Mouse (Mus musculus): ENCODE measurements around the gene Aff3. TPM values are rescaled to one million over a fixed set of nuclear protein-coding genes. Genes with fewer than 3 reads are reported as not detected.

The Aff3 gene
- total RNA-seq, 1 experiment: 1.7 TPM

DNA sequence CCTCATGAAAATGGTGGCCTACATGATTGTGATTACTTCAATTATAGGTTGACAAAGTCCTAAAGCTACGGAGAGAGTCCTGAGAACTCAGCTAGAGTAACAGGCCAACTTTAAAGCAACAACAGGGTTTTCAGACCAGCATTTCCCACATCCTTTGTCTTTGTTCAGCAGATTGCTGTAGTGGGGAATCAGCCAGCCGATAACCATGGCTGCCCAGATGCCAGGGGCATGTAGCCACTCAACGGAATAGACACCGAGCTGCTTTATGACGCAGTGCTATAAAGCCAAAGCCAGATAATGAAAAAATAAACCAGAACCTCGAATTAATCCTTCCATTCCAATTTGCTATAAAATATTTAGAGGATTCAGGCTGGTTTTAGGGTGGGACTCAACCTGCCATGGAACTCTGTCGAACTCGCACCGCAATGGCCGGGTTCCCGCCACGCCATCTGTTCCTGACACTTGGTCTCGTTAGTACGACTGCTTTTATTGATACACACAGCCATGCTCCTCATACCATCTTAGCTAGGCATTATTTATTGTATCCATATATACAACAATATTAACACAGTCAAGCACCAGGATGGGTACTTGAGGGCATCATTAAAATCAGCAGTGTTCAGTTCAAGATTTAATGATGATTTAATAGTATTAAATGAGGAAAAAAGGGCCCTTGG is 297.2 kb downstream of the Aff3 start:
- Histone ChIP-seq H3K4me3 (ENCODE audit: insufficient read depth in 1 of 2, low read depth in 1 of 2, low read length in 2 of 2, poor library complexity in 1 of 2, severe bottlenecking in 1 of 2) (no peak overlapping the region), H3K27ac (ENCODE audit: insufficient read depth, low read depth, low read length, poor library complexity, severe bottlenecking) (no peak overlapping the region), H3K9ac (ENCODE audit: insufficient read depth, low read depth, low read length, poor library complexity, severe bottlenecking) (no peak overlapping the region), H3K4me1 (ENCODE audit: control insufficient read depth in 2 of 2, insufficient read depth in 2 of 2, low read length in 2 of 2, poor library complexity in 1 of 2) (no peaks in the 10 kb centered on the region), H3K36me3 (ENCODE audit: control insufficient read depth, insufficient read depth, low read length, poor library complexity, severe bottlenecking) (no peaks in the 10 kb centered on the region), H3K9me3 (ENCODE audit: control insufficient read depth, insufficient read depth, low read depth, low read length) (no peaks in the 10 kb centered on the region)
- in situ Hi-C loops (cut with MboI; ENCODE audit: low sequenced_read_pairs in 2 of 2, unreplicated experiment in 2 of 2): no loop called here
- DNase-seq (ENCODE audit: low read depth, low spot score): no peak
- no peak for TF ChIP-seq ZC3H11A (IDR thresholded peaks at IDR 0.05; ENCODE audit: borderline replicate concordance, low read depth, low read length)
- no peak for TF ChIP-seq ZNF384 (IDR thresholded peaks at IDR 0.05; ENCODE audit: low read depth, low read length)
- no peak for TF ChIP-seq MAFK (IDR thresholded peaks at IDR 0.05; ENCODE audit: insufficient read depth, low read depth, low read length)
- no peak for TF ChIP-seq HCFC1 (IDR thresholded peaks at IDR 0.05; ENCODE audit: borderline replicate concordance, insufficient read depth, low read length)

DNA sequence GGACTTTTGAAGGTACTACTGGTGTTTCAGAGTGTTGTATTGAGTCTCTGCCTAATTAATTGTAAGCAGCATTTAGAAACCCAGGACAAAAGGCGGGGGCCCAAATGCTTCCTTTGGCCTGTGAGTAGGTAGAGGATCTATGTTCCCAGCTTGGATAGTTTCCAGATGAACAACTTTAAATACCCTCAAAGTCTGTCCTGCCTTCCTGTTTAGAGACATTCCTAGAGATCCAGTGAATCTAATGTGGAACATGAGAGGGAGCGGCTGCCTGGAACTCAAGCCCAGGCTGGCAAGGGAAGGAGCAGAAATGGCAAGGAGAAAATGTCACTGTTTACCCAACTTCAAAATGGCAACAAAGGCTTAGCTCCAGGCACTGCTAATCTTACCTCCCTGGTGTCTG is 300.9 kb downstream of the Aff3 start:
- no peak overlapping the region for H3K4me3 ChIP-seq (ENCODE audit: insufficient read depth in 1 of 2, low read depth in 1 of 2, low read length in 2 of 2, poor library complexity in 1 of 2, severe bottlenecking in 1 of 2)
- no peaks in the 10 kb centered on the region for H3K36me3 ChIP-seq (ENCODE audit: control insufficient read depth, insufficient read depth, low read length, poor library complexity, severe bottlenecking)
- DNase-seq (ENCODE audit: low read depth, low spot score): no peak
- H3K27ac ChIP-seq (ENCODE audit: insufficient read depth, low read depth, low read length, poor library complexity, severe bottlenecking): no peak overlapping the region
- TF ChIP-seq ZNF384 (IDR thresholded peaks at IDR 0.05; ENCODE audit: low read depth, low read length) (no peak), ZC3H11A (IDR thresholded peaks at IDR 0.05; ENCODE audit: borderline replicate concordance, low read depth, low read length) (no peak)
- H3K9me3 ChIP-seq (ENCODE audit: control insufficient read depth, insufficient read depth, low read depth, low read length): no peaks in the 10 kb centered on the region
- in situ Hi-C loops (cut with MboI; ENCODE audit: low sequenced_read_pairs in 2 of 2, unreplicated experiment in 2 of 2): no loop called here
- H3K9ac ChIP-seq (ENCODE audit: insufficient read depth, low read depth, low read length, poor library complexity, severe bottlenecking): no peak overlapping the region
- no peaks in the 10 kb centered on the region for H3K4me1 ChIP-seq (ENCODE audit: control insufficient read depth in 2 of 2, insufficient read depth in 2 of 2, low read length in 2 of 2, poor library complexity in 1 of 2)

DNA sequence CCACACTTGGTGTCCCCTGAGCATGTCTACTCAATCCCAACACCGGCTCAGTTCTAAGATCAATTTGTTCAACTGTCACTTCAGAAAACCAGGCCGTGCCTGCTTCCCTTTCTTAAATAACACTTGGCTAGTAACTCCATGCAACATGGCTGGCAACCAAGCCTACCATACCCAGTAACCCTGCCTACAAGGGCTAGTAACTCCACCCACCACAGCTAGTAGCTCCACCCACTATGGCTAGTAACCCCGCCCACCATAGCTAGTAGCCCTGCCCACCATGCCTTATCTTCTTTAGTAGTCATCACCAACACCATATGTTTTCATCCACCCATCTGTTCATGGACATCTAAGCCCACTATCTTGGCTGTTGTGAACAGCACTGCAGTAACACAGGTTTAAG is 302.5 kb downstream of the Aff3 start:
- no peak for DNase-seq (ENCODE audit: low read depth, low spot score)
- Histone ChIP-seq H3K9me3 (ENCODE audit: control insufficient read depth, insufficient read depth, low read depth, low read length) (no peaks in the 10 kb centered on the region), H3K4me3 (ENCODE audit: insufficient read depth in 1 of 2, low read depth in 1 of 2, low read length in 2 of 2, poor library complexity in 1 of 2, severe bottlenecking in 1 of 2) (no peak overlapping the region), H3K27ac (ENCODE audit: insufficient read depth, low read depth, low read length, poor library complexity, severe bottlenecking) (no peak overlapping the region), H3K36me3 (ENCODE audit: control insufficient read depth, insufficient read depth, low read length, poor library complexity, severe bottlenecking) (no peaks in the 10 kb centered on the region), H3K9ac (ENCODE audit: insufficient read depth, low read depth, low read length, poor library complexity, severe bottlenecking) (no peak overlapping the region), H3K4me1 (ENCODE audit: control insufficient read depth in 2 of 2, insufficient read depth in 2 of 2, low read length in 2 of 2, poor library complexity in 1 of 2) (no peaks in the 10 kb centered on the region)
- in situ Hi-C loops (cut with MboI; ENCODE audit: low sequenced_read_pairs in 2 of 2, unreplicated experiment in 2 of 2): no loop called here
- TF ChIP-seq ZC3H11A (IDR thresholded peaks at IDR 0.05; ENCODE audit: borderline replicate concordance, low read depth, low read length) (no peak), ZNF384 (IDR thresholded peaks at IDR 0.05; ENCODE audit: low read depth, low read length) (no peak), CHD2 (IDR thresholded peaks at IDR 0.05; ENCODE audit: low read depth, low read length) (no peak), HCFC1 (IDR thresholded peaks at IDR 0.05; ENCODE audit: borderline replicate concordance, insufficient read depth, low read length) (no peak), MAFK (IDR thresholded peaks at IDR 0.05; ENCODE audit: insufficient read depth, low read depth, low read length) (no peak)

DNA sequence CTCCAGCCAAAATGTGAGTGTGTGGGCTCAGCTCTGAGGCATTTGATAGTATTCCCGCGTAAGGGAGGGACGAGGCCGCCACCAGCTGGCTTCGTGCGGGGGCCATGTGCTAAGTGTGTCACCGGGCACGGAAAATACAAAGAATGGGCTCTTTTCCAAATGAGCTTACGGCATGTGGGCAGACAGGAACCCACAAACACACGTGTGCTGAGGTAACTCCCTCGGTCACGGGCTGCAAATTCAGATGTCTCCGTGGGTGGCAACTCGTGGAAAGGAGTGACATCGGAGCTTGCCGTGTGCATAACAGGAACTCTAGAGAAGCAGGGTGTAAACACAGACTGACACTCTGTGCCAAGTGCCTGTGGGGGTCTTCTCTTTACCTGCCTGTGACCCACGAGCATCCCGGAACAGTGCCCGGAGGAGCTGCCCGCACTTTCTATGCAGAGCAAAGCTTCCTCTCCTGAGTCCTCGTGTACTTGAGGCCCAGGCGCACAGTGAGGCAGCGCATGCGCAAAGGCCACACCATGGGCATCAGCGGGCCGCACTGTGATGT is 305.9 kb downstream of the Aff3 start:
- Histone ChIP-seq H3K27ac (ENCODE audit: insufficient read depth, low read depth, low read length, poor library complexity, severe bottlenecking) (no peak overlapping the region), H3K36me3 (ENCODE audit: control insufficient read depth, insufficient read depth, low read length, poor library complexity, severe bottlenecking) (no peaks in the 10 kb centered on the region), H3K4me3 (ENCODE audit: insufficient read depth in 1 of 2, low read depth in 1 of 2, low read length in 2 of 2, poor library complexity in 1 of 2, severe bottlenecking in 1 of 2) (no peak overlapping the region), H3K9ac (ENCODE audit: insufficient read depth, low read depth, low read length, poor library complexity, severe bottlenecking) (no peak overlapping the region), H3K9me3 (ENCODE audit: control insufficient read depth, insufficient read depth, low read depth, low read length) (no peaks in the 10 kb centered on the region), H3K4me1 (ENCODE audit: control insufficient read depth in 2 of 2, insufficient read depth in 2 of 2, low read length in 2 of 2, poor library complexity in 1 of 2) (no peaks in the 10 kb centered on the region)
- TF ChIP-seq MAFK (IDR thresholded peaks at IDR 0.05; ENCODE audit: insufficient read depth, low read depth, low read length) (no peak), ZNF384 (IDR thresholded peaks at IDR 0.05; ENCODE audit: low read depth, low read length) (no peak), ZC3H11A (IDR thresholded peaks at IDR 0.05; ENCODE audit: borderline replicate concordance, low read depth, low read length) (no peak), HCFC1 (IDR thresholded peaks at IDR 0.05; ENCODE audit: borderline replicate concordance, insufficient read depth, low read length) (no peak), CHD2 (IDR thresholded peaks at IDR 0.05; ENCODE audit: low read depth, low read length) (no peak)
- in situ Hi-C loops (cut with MboI; ENCODE audit: low sequenced_read_pairs in 2 of 2, unreplicated experiment in 2 of 2): no loop called here
- no peak for DNase-seq (ENCODE audit: low read depth, low spot score)
